Mouse (Mus musculus) layer of hippocampus, adult 9-10 months (tissue): ENCODE results near the gene Cd96.
"Not testable (repeated sequence)": the region's sequence is repeated elsewhere in the genome, so short reads cannot be mapped to it uniquely, and the experiment has no call there.

Experiments
- DNase-seq: peaks from one replicate; pipeline ENCODE4 v3.0.0; 2022; ENCODE audit warnings: low spot score

Cd96 gene

GRCm38 (mm10) chr16:46120020-46120419 is at the start of gene Cd96:
Gene Cd96 (minus strand): TSS chr16:46120251.
- DNase-seq = no peak

GRCm38 (mm10) chr16:46166971-46167370 is 46.9 kb upstream of the Cd96 start:
- DNase-seq = no peak

GRCm38 (mm10) chr16:46165305-46165704 is 45.3 kb upstream of the Cd96 start:
- DNase-seq = no peak

- not testable (repeated sequence) for DNase-seq
These were observed 34.8 kb upstream of the Cd96 start, which contains the start of gene Gm4737 for GRCm38 (mm10) chr16:46154832-46155231. Gene Gm4737 (minus strand): TSS chr16:46155077.

- no peak for DNase-seq
These were observed 31.1 kb upstream of the Cd96 start for GRCm38 (mm10) chr16:46151141-46151540.

GRCm38 (mm10) chr16:46148661-46149341 is 28.8 kb upstream of the Cd96 start:
- DNase-seq = peak; percentile 3

GRCm38 (mm10) chr16:46146962-46147361 is 26.9 kb upstream of the Cd96 start:
- no peak for DNase-seq

- DNase-seq = no peak
These were observed 2.2 kb upstream of the Cd96 start for GRCm38 (mm10) chr16:46122238-46122637.

GRCm38 (mm10) chr16:46121420-46121819 is 1.4 kb upstream of the Cd96 start:
- DNase-seq = no peak

- DNase-seq = no peak
These were observed 556 bp upstream of the Cd96 start for GRCm38 (mm10) chr16:46120607-46121006.

- no peak for DNase-seq
These were observed 2.4 kb downstream of the Cd96 start for GRCm38 (mm10) chr16:46117645-46118044.

GRCm38 (mm10) chr16:46114727-46115126 is 5.3 kb downstream of the Cd96 start:
- DNase-seq = no peak

GRCm38 (mm10) chr16:46109536-46109935 is 10.5 kb downstream of the Cd96 start:
- DNase-seq = no peak

GRCm38 (mm10) chr16:46107431-46107830 is 12.6 kb downstream of the Cd96 start:
- no peak for DNase-seq

- DNase-seq = no peak
These were observed 15.6 kb downstream of the Cd96 start for GRCm38 (mm10) chr16:46104491-46104890.

- no peak for DNase-seq
These were observed 18.3 kb downstream of the Cd96 start for GRCm38 (mm10) chr16:46101748-46102147.

- no peak for DNase-seq
These were observed 19.8 kb downstream of the Cd96 start for GRCm38 (mm10) chr16:46100286-46100685.

- DNase-seq = no peak
These were observed 22.6 kb downstream of the Cd96 start for GRCm38 (mm10) chr16:46097421-46097820.

GRCm38 (mm10) chr16:46094478-46094877 is 25.6 kb downstream of the Cd96 start:
- no peak for DNase-seq

- DNase-seq = no peak
These were observed 27.1 kb downstream of the Cd96 start for GRCm38 (mm10) chr16:46092935-46093334.

GRCm38 (mm10) chr16:46086874-46087473 is 33.1 kb downstream of the Cd96 start:
- no peak for DNase-seq

GRCm38 (mm10) chr16:46068000-46068399 is 52.1 kb downstream of the Cd96 start:
- no peak for DNase-seq

GRCm38 (mm10) chr16:46063278-46063677 is 56.8 kb downstream of the Cd96 start:
- no peak for DNase-seq

- no peak for DNase-seq
These were observed 73.1 kb downstream of the Cd96 start for GRCm38 (mm10) chr16:46046906-46047305.
